Mouse (Mus musculus) gonadal fat pad, adult 2 months (tissue): ENCODE measurements around the gene Klrd1. TPM values are rescaled to one million over a fixed set of nuclear protein-coding genes. Genes with fewer than 3 reads are reported as not detected.

Experiments
- polyA plus RNA-seq: library from polyadenylated mRNA; depleted of rRNA; stranded (reverse); fragments of >200 nt; gene quantifications from 2 replicates; pipeline ENCODE4 v1.2.3, GENCODE M21; 2012; rRNA removed

Klrd1 gene
- polyA plus RNA-seq, 1 experiment: 0.16 TPM

Other genes with a start within 250 kb of the Klrd1 start
- 2.1 and 2.7 TPM in 2 replicates for gene Clec12a, start 249.1 kb upstream of the Klrd1 start, polyA plus RNA-seq
- 0.09 and 0.20 TPM in 2 replicates for gene Clec12b, start 205.9 kb upstream of the Klrd1 start, polyA plus RNA-seq
- not detected in 2 replicates for gene Clec1b, start 194.5 kb upstream of the Klrd1 start, polyA plus RNA-seq
- 0.78 and 0.98 TPM in 2 replicates for gene Clec9a, start 182.9 kb upstream of the Klrd1 start, polyA plus RNA-seq
- 1.2 and 2.3 TPM in 2 replicates for gene Clec1a, start 139.8 kb upstream of the Klrd1 start, polyA plus RNA-seq
- gene Olr1, start 84.6 kb upstream of the Klrd1 start, polyA plus RNA-seq: 0.15 and 0.16 TPM in 2 replicates
- gene Tmem52b, start 79.2 kb upstream of the Klrd1 start, polyA plus RNA-seq: 0.07 and 0.33 TPM in 2 replicates
- gene Gabarapl1, start 58.6 kb upstream of the Klrd1 start, polyA plus RNA-seq: 103 and 116 TPM in 2 replicates
- 0.18 and 0.20 TPM in 2 replicates for gene Klre1, start 13.9 kb upstream of the Klrd1 start, polyA plus RNA-seq
- 0.47 and 0.58 TPM in 2 replicates for gene Klrk1, start 32.1 kb downstream of the Klrd1 start, polyA plus RNA-seq
- 0.34 TPM in 1 of 2 replicates, not detected in the other for gene Klrc3, start 51.6 kb downstream of the Klrd1 start, polyA plus RNA-seq
- gene Klrc2, start 68.9 kb downstream of the Klrd1 start, polyA plus RNA-seq: 0.16 TPM in 1 of 2 replicates, not detected in the other
- 0.43 and 0.55 TPM in 2 replicates for gene Klrc1, start 87.2 kb downstream of the Klrd1 start, polyA plus RNA-seq
- gene Klri1, start 125.3 kb downstream of the Klrd1 start, polyA plus RNA-seq: 0.15 TPM in 1 of 2 replicates, not detected in the other
- 0.08 TPM in 1 of 2 replicates, not detected in the other for gene Klri2, start 148.7 kb downstream of the Klrd1 start, polyA plus RNA-seq
- gene Gm156, start 192.5 kb downstream of the Klrd1 start, polyA plus RNA-seq: not detected in 2 replicates